Mouse (Mus musculus) heart, embryonic 14.5 days (tissue): Measurements from ENCODE around the gene Enthd1. TPM values are rescaled to one million over a fixed set of nuclear protein-coding genes. Genes with fewer than 3 reads are reported as not detected.
"Not testable (repeated sequence)": the region's sequence is repeated elsewhere in the genome, so short reads cannot be mapped to it uniquely, and the experiment has no call there.

Source experiments
- ATAC-seq: fragments of 200-750 bp; cut with Nextera tagmentation; 2 replicates; pipeline ENCODE4 v1.8.0; 2017; ENCODE audit warnings: low read depth, moderate TSS enrichment; ENCODE audit not compliant: insufficient number of reproducible peaks, insufficient read depth, low FRiP score
- H3K27ac ChIP-seq, 2 experiments: fragments of 200-500 bp in 1 of 2; fragments of 300-500 bp in 1 of 2; sonication (generic) in 1 of 2; replicated peaks in 1 of 2; 2 replicates each; pipeline ENCODE4 v1.5.1; 2012 to 2014; ENCODE audit warnings: low read depth in 2 of 2, low read length in 2 of 2, control low read depth in 1 of 2, mild to moderate bottlenecking in 1 of 2, mixed read lengths in 1 of 2; ENCODE audit not compliant: control insufficient read depth in 1 of 2, insufficient read depth in 1 of 2
- H3K27me3 ChIP-seq: fragments of 300-500 bp; sonication (generic); 2 replicates; pipeline ENCODE4 v1.6.1; 2014; ENCODE audit warnings: mild to moderate bottlenecking, low read length, control low read depth; ENCODE audit not compliant: control insufficient read depth, insufficient read depth
- H3K36me3 ChIP-seq: fragments of 300-500 bp; sonication (generic); 2 replicates; pipeline ENCODE4 v1.6.1; 2014; ENCODE audit warnings: mild to moderate bottlenecking, control low read depth, low read length, mixed read lengths; ENCODE audit not compliant: control insufficient read depth, insufficient read depth
- H3K4me1 ChIP-seq, 2 experiments: fragments of 200-500 bp in 1 of 2; fragments of 300-500 bp in 1 of 2; sonication (generic) in 1 of 2; 2 replicates each; pipeline ENCODE4 v1.6.1; 2012 to 2014; ENCODE audit warnings: low read length in 2 of 2, control low read depth in 1 of 2, mixed read lengths in 1 of 2; ENCODE audit not compliant: control insufficient read depth in 2 of 2, insufficient read depth in 2 of 2
- H3K4me2 ChIP-seq: fragments of 300-500 bp; sonication (generic); 2 replicates; pipeline ENCODE4 v1.6.1; 2014; ENCODE audit warnings: mild to moderate bottlenecking, low read length
- H3K4me3 ChIP-seq, 2 experiments: fragments of 200-500 bp in 1 of 2; fragments of 300-500 bp in 1 of 2; sonication (generic) in 1 of 2; 2 replicates each; pipeline ENCODE4 v1.5.1; 2012 to 2014; ENCODE audit warnings: low read length in 2 of 2, mild to moderate bottlenecking in 2 of 2, control low read depth in 1 of 2, low read depth in 1 of 2, moderate library complexity in 1 of 2; ENCODE audit not compliant: control insufficient read depth in 1 of 2, insufficient read depth in 1 of 2
- H3K9ac ChIP-seq: fragments of 300-500 bp; sonication (generic); 2 replicates; pipeline ENCODE4 v1.6.1; 2014; ENCODE audit warnings: mild to moderate bottlenecking, low read length
- H3K9me3 ChIP-seq: fragments of 300-500 bp; sonication (generic); 2 replicates; pipeline ENCODE4 v1.6.1; 2016; ENCODE audit warnings: low read length, control low read depth; ENCODE audit not compliant: control insufficient read depth
- WGBS: fragments of 180-500 bp; shearing (Covaris S2); extraction: QIAGEN DNeasy Blood & Tissue Kit; methylation state at CpG from one replicate; pipeline ENCODE4 v1.1.7; 2014; 5-methylcytosine and 5-hydroxymethylcytosine counted together
- polyA plus RNA-seq: library from polyadenylated mRNA; unstranded; fragments of >200 nt; fragmentation: Nextera tagmentation; extraction: Ambion mirVana; gene quantifications from 2 replicates; pipeline ENCODE4 v1.2.1, GENCODE M21; 2014

Gene Enthd1
- polyA plus RNA-seq, 1 experiment from 2014 or later: not detected

DNA sequence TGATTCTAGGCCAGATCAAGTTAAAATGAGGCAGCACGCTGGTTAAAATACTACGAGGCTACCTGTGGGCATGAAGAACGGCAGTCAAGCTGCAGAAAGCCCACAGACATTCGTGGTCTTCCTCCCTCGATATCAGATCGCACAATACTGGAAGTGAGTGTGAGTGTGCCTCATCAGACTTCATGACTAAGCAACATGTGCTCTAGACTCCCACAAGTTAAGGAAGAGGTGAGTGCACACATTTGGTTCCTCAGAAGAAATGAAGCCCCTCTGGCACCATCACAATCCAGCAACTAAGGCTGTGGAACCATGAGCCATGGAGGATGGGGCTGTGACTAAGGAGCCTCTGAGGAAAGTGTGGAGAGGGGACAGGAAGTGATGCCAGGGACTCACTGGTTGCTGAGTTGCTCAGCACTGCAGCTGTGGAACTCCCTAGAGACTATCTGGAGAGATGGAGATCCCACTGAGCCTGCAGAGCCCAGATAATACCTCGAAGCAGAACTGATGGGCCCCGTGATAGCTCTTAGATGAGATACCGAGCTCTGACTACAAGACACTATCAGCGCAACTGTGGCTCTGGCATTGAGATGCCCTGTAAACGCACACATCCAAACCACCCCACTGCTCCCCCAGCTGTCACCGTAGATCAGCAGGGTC is 46.3 kb downstream of the Enthd1 start:
- ATAC-seq: no peak
- WGBS: 74% methylated on average over 12 of the region's 12 CpGs
- H3K4me3 ChIP-seq: no peak overlapping the region
- H3K4me2 ChIP-seq: no peak overlapping the region; the same call in 1 of the 2 replicates
- no peaks in the 10 kb centered on the region for H3K27me3 ChIP-seq
- no peaks in the 10 kb centered on the region for H3K9me3 ChIP-seq
- H3K9ac ChIP-seq: peak overlapping the region; percentile 25; the same call in 1 of the 2 replicates
- H3K27ac ChIP-seq: no peak overlapping the region
- H3K36me3 ChIP-seq: no peaks in the 10 kb centered on the region
- H3K4me1 ChIP-seq: peaks cover 8 to 11% of the 10 kb centered on the region in 2 experiments

DNA sequence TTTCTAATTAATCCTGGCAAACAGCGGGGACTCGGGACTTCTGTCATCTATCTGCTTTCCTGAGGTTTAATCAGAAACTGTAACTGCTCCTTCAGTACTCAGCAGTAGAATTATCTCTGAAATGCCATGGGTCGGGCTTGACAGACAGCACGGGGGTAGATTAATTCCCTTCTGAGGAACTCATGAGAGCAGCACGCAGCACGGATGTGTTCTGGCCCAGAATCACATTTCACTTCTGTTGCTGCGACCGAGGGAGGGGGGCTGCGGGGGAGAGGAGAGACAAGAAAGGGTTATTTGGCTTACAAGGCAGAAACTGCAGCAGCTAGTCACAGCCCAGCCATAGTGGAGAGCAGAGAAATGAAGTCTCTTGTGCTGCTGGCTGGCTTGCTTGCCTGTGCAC is 47.0 kb downstream of the Enthd1 start:
- no peaks in the 10 kb centered on the region for H3K36me3 ChIP-seq
- peak overlapping the region; percentile 25; the same call in 1 of the 2 replicates for H3K9ac ChIP-seq
- H3K4me1 ChIP-seq: peaks cover 8 to 11% of the 10 kb centered on the region in 2 experiments
- H3K27ac ChIP-seq: no peak overlapping the region
- no peaks in the 10 kb centered on the region for H3K27me3 ChIP-seq
- 25% methylated on average over 9 of the region's 9 CpGs for WGBS
- peak overlapping the region; percentile 36 for H3K4me2 ChIP-seq
- H3K4me3 ChIP-seq: no peak overlapping the region
- ATAC-seq: no peak
- no peaks in the 10 kb centered on the region for H3K9me3 ChIP-seq

DNA sequence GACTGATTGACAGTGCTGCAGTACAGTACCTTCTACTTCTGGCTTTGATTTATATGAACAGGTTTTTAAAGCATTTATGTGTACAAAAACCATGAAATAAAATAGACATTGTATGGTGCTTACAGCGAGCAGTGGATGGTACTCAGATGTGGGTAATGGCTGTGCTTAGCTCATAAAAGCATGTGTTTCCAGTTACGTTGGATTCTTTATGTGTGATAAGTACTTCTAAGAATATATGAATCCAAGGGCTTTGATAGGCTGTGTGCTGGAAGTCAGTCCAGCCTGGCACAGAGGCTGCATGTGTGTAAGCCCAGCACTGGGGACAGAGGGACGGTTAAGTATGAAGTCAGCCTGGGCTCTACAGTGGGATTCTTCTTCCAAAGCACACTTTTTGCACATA is 48.4 kb downstream of the Enthd1 start:
- no peak overlapping the region for H3K9ac ChIP-seq
- no peak overlapping the region for H3K4me3 ChIP-seq
- no peaks in the 10 kb centered on the region for H3K27me3 ChIP-seq
- WGBS: 66% methylated on average over 3 of the region's 3 CpGs
- H3K4me1 ChIP-seq: peaks cover 8 to 11% of the 10 kb centered on the region in 2 experiments
- ATAC-seq: no peak
- no peaks in the 10 kb centered on the region for H3K9me3 ChIP-seq
- no peak overlapping the region for H3K27ac ChIP-seq
- no peak overlapping the region for H3K4me2 ChIP-seq
- no peaks in the 10 kb centered on the region for H3K36me3 ChIP-seq

- 23% methylated on average over 4 of the region's 4 CpGs for WGBS
- Histone ChIP-seq H3K4me1 (no peaks in the 10 kb centered on the region), H3K9ac (no peak overlapping the region), H3K27me3 (no peaks in the 10 kb centered on the region), H3K36me3 (no peaks in the 10 kb centered on the region), H3K9me3 (no peaks in the 10 kb centered on the region), H3K4me2 (no peak overlapping the region), H3K27ac (no peak overlapping the region), H3K4me3 (no peak overlapping the region)
- ATAC-seq: no peak
Measured at GRCm38 (mm10) chr15:80505086-80505485, 59.9 kb downstream of the Enthd1 start.

GRCm38 (mm10) chr15:80503155-80503554 is 61.8 kb downstream of the Enthd1 start:
- not testable (repeated sequence) for H3K4me2 ChIP-seq, ATAC-seq, H3K9ac ChIP-seq, H3K4me1 ChIP-seq, H3K9me3 ChIP-seq, H3K27ac ChIP-seq, H3K27me3 ChIP-seq, H3K4me3 ChIP-seq, H3K36me3 ChIP-seq
- 83% methylated on average over 4 of the region's 4 CpGs for WGBS

GRCm38 (mm10) chr15:80502741-80503140 is 62.2 kb downstream of the Enthd1 start:
- 75% methylated on average over 2 of the region's 2 CpGs for WGBS
- no peak for ATAC-seq
- Histone ChIP-seq H3K9me3 (no peaks in the 10 kb centered on the region), H3K4me2 (no peak overlapping the region), H3K27ac (no peak overlapping the region), H3K9ac (no peak overlapping the region), H3K27me3 (no peaks in the 10 kb centered on the region), H3K4me3 (no peak overlapping the region), H3K4me1 (no peaks in the 10 kb centered on the region), H3K36me3 (no peaks in the 10 kb centered on the region)

DNA sequence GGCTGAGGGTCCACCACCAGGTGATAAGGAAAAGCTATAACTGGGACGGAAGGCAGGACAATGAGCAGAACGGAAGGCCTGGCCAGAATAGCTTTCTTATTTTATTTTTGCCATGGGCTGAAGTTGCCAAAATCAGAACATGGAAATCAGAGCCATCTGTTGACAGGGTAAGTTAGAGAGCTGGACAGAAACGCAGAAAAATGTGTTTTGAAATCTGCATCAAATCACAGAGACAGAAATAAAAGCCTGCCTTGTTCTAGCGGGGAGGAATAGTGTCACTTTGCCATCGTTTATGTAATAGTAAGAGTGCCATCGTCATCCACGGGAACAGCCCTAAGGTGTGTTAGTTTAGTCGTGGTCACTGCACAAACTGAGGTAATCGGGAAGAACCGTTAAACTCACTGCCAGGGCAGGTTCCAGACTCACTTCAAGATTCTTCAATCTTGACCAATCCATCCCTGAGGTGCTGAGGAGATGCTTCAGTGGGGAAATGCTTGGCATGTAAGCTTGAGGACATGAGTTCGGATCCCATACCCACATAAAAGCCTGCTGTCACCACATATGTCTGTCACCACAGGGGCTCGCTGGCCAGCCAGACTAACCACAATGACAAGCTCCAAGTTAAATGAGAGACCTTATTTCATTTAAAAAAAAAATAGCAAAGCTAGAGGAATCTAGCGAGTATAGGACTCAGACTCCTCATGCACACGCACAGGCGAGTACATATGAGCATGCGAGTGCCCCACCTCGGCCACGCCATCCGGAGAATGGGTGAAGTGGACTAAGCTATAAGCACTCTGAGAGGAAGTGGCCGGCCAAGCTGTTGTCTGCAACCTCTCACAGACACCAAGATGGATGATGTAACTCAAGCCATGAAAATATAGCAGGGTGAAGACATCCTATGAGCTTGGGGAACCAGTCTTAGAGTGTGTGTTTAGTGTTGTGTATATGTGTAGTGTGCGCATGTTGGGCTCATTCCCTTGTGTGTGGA is 63.6 kb downstream of the Enthd1 start:
- no peak overlapping the region for H3K27ac ChIP-seq
- no peaks in the 10 kb centered on the region for H3K27me3 ChIP-seq
- no peaks in the 10 kb centered on the region for H3K36me3 ChIP-seq
- 77% methylated on average over 21 of the region's 21 CpGs for WGBS
- H3K4me2 ChIP-seq: no peak overlapping the region
- no peak overlapping the region for H3K9ac ChIP-seq
- H3K4me1 ChIP-seq: no peaks in the 10 kb centered on the region
- H3K4me3 ChIP-seq: no peak overlapping the region
- H3K9me3 ChIP-seq: no peaks in the 10 kb centered on the region
- ATAC-seq: no peak
